Mouse (Mus musculus): ENCODE results near the gene St3gal5.

St3gal5 gene

DNA sequence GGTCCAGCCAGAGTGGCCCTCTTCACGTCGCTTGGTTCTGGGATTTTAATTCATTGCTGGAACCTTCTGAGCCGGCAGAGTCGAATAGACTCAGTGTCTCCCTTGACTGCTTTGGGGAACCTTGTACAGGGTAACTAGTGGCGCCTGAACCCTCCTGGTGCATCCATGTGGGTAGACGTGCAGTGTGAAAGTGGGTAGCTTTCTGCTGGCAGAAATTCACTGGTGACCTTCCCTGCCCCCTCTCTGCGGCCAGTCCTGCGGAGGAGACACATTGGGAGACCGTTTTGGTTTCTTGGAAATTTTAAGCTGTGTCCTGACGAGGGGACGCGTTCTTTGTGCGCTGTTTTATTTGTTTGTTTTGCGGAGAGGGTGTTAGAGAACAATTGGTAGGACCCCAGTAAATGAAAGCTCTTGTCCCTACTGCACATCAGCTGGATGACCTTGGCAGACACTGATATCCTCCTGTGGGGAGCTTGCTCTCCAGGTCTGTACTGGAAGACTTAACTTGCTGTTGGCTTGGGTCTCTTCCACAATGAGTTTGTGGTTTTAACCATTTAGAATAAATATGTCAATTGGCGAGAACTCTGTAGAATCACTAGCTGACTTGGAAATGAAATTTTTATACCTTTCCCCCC, 746 bp downstream of the St3gal5 start:
- DNase-seq, result no peak

DNA sequence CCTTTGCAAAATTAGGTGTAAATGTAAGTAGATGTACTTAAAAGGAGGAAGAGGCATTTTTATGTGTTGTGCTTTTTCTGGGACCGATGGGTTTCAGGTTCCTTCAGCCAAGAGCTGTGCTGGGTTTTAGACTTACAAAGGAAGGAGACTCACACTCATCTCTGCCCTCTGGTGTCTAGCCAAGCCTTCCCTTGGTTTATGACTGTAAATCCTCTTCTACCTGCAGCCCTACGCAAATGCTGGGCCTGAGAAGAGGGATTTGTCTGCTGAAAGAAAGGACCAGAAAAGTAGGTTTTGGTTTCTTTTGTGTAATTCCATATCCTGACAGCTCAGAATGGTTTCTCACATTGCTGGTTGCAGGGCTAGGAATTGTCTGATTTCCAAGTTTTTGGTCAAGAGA, 1.3 kb downstream of the St3gal5 start:
- DNase-seq, result no peak

DNA sequence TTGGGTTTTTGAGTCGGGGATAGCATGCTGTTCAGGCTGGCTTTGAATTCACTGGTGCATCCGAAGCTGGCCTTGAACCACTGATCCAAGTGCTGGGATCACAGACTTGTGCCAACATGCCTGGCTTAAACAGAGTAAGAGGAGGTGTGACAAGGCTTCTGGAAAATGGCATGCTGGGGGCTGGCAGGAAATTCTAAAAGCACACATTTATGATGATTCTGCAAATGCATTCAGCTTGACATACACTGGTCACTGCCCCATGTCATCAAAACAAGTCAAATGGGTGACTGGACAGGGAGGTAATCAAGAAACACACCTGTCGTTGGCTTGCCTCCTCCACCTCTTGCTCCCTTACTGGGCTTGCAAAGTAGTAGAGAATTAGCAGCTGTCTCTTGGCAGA, 1.9 kb downstream of the St3gal5 start:
- DNase-seq, result no peak

DNA sequence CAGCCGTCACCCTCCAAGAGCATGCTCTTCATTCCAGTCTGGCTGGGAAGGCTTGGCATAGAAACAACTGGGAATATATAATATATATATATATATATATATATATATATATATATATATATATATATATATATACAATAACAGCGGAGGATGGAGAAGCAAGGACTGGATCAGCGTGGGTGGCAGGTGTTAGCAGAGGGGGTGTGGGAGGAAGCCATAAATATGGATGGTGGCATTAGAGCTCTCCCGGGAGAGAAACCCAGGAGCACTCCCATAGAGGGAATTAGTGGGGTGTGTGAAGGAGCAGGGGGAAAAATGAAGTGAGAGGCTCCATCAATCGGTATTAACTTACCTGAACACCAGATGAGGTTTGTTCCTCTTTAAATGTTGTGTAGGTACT, 2.8 kb downstream of the St3gal5 start:
- DNase-seq, result no peak

DNA sequence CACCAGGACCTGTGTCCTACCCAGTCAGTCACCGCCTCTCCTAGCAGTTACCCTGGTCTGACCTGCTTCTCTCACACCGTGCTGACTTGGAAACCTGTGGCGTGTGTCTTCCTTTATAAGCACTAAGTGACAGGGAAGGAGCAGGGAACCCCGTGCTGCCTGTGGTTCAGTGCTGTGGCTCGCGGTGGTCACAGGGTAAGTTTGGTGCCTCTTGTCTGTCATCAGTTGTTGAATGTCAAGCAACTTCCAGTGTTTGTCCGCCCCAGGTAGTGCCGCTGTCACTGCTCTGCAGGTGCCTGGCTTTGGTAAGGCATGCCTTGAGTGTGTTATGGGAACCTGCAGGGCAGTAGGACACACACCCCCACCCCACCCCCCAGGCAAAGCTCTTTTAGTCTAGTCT, 3.5 kb downstream of the St3gal5 start:
- DNase-seq, result no peak

DNA sequence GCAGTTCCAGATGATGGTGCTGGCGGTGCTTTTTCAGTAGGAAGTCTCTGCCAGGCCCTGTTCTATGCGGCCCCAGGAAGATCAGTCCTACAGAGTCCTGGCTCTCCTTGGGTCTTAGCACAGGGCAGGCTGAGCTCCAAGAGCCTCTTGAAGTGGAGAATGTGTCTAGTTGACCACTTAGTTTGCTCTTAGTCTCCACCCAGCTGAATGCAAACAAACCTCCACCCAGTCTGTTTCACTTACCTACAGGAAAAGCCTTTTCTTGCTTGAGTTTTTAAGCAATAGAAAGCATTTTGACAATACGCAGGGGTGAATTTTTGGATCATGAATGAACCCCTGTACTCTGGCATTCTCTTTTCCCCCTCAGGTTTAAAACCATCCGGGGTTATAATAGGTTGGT, 4.0 kb downstream of the St3gal5 start:
- DNase-seq, result no peak

DNA sequence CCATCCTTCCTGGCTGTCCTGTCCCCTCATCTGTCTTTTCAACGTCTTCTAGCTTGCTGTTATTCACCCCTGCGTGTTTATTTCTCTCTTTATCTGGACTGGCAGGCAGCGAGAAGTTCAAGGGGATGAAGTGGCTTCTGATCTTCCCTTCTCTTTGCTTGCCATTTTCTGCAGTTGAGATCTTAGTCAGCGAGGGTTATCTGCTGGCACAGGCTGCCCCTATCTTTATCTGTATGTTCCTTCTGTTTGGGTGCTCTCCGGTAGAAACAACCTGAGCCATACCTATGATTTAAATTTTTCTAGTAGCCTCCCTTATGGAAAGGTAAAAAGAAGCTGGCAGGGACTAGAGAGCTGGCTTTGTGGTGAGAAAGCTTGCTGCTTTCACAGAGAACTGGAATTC, 4.7 kb downstream of the St3gal5 start:
- no peak for DNase-seq

DNA sequence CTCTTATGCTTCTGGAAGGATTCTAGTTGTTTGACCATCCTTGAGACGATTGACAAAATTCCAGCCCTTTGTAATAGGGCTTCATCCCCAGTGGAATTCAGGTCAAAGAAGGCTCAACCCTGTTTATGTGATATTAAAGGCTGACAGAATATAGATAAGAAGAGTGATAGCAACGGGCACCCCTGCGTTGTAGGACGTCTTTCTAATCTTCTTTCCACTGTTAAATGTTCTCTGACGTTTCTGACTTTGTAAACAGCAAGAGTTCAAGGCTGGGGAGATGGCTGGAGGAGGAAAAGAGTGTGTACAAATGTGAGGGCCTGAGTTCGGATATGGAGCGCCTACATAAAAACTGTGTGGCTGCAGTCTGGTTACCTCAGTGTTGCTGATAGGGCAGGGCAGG, 7.1 kb downstream of the St3gal5 start:
- no peak for DNase-seq

DNA sequence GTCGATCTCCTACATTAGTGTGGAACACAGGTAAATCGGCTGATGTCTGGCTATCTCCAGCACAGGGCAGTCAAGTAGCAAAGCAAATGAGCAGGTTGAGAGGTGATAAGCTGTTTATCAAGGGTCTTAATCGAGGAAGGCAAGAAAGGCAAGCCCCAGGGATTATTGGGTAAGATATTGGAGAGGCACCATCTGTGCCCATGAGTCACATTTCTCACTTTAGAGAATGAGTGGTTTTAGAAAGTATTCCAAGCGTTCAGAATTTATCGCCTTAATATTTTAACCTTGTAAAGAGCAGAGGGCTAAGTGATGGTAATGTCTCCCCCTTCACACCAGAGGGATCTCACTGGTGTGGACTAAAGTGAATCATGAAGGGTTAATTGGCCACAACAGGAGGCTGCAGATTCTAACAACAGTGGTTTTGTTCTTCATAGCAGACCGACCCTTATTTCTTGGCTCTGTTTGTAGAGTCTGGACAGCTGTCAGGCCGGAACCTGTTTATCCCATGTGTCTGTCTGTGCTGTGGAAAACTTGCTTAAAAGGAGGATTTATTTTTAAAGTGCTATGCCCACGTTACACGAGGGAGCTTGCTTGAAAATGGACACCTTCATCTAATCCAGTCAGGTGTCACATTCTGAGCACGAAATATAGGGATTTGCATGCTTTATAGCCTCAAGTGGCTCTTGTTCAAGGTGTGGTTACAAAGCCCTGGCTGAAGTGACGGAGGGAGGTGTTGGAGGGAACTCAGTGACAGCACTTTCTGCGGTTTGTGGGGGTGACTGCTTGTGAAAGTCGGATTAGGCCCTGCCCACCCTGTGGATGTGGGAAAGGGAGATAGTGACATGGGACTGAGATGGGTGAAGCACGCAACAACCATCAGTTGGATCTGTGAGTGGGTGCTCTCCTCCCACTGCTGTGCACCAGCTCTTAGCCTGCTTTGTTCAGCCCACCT, 11.8 kb downstream of the St3gal5 start:
- DNase-seq, result peak; percentile 35

DNA sequence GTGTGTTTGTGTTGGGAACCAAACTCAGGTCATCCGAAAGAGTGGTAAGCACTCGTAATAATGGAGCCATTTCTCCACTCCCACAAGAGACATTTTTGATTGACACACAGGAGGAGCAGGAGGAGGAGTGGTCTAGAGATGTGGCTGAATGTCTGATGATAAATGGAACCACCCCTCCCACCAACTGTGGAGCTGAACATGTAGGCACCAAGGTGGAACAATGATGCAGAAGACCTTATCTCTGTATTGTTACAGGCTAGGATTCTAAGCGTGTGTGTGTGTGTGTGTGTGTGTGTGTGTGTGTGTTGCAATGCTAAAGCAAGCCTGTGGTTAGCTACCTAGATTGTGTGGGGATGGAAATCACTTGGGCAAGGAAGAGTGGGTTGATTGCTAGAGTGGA, 13.2 kb downstream of the St3gal5 start:
- no peak for DNase-seq

DNA sequence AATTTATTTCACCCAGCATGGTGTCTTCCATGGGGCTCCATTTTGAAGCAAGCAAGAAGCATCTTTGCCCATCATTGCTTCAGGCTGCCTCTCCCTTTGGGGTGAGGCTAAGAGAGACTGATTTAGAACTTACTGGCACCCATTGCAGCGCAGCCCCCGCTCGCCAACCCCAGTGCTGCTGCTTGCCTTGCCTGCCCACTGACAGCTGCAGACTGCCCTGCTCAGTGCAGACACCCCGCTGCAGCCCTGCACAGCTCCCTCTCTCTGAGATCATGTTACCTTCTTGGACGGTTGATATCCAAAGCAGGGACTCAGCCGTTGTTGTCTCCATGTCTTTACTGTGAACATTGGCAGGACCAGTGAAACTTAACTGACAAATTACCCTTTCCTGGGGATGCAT, 15.2 kb downstream of the St3gal5 start:
- DNase-seq, result peak; percentile 31

DNA sequence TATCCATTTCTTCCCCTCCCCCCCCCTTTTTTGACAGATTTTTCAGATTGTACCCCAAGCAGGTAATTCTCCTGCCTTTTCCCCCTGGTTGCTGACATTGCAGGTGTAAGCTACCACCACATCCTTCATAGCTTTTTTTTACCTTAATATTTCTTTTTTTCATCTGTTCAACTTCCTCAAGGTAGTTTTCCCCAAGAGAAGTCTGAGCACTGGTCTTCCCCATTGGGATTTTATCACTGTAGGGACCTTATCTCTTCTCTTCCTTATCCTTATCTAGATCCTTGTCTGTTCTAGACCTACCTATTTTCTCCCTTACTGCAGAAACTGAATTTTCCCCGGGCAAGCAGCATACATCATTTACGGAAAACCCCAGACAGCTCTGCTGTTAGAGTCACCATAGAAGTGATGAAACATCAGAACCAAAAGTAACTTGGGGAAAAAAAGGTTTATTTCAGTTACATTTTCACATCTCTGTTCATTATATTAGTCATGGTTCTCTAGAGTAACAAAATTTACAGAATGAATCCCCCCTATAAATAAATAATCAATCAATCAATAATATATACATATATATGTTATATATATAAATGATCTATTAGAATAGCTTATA, 15.8 kb downstream of the St3gal5 start:
- DNase-seq, result no peak

DNA sequence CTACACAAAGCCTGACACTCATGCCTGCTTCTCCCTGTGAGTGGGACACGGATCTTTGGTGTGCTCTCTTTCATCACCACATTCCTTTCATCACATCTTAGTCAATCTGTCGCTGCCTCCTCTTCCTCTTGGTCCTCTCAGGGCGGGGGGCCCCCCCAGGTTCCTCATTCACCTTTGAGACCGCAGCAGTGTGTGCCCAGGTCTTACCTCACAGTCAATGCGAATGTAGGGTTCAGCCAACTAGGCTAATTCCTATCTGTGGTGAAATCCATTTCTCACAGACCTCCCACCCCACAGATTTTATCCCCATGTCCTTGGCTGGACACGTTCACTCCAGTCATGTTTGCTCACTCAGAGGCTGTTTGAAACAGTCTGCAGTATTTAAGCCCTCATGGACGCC, 17.5 kb downstream of the St3gal5 start:
- no peak for DNase-seq

DNA sequence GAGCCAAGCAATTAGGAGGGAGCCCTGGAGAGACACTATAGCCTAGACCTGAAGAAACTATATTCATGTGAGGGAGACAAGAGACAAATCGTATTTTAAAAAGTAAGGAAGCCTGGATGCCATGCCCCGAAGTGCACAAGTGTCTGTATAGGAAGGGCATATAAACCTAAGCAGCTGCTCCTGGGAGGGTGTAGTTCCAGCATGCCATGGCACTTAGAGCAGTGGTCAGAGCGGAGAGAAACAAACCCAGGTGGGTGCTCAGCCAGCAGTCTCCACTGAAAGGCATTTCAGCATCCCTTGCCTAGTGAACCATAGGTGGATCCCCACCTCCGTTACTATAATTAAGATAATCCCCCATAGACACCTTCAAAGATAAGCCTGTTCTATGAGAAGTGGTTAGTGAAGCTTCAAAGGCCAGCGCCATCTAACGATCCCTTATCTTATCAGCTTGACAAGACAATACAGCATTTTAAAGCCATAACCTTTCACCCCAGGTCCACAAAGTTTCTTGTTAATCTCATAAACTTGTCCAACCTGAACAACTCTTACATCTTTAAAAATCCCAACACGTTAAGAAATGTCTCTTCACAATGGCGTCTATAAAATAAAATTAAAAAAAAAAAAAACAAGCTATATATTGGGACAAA, 20.1 kb downstream of the St3gal5 start:
- no peak for DNase-seq

DNA sequence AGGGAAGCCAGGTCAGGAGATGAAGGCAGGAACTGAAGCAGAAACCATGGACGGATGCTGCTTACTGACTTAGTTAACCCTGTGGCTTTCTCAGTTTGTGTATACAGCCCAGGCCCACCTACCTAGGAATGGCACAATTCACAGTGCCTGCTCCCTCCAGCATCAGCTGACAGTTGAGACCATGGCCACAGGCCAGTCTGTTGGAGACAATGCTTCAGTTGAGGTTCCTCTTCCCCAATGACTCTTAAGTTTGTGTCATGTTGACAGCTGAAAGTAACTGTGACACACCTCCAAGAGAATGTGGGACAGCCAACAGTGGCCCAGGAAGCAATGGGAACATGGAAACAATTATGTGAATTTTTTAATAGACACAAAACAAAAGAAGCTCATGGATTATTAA, 22.5 kb downstream of the St3gal5 start:
- no peak for DNase-seq

DNA sequence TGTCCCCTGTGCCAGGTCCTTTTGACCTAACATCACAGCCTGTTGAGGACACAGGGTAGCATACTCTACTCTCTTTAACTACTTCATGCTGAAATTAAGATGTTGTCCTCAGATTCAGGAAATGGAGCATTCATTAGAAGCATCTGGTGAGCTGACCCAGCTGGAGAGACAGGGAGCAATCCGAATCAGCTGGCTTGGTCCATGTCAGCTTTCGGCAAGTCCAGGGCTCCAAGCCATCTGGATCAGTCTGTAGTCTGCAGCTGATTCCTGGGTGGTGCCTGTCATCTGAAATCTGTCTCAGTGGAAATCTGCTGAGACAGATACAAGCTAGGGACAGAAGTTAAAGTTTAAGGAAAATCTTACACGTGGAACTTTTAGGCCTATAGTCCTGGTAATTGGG, 23.9 kb downstream of the St3gal5 start:
- DNase-seq, result no peak

DNA sequence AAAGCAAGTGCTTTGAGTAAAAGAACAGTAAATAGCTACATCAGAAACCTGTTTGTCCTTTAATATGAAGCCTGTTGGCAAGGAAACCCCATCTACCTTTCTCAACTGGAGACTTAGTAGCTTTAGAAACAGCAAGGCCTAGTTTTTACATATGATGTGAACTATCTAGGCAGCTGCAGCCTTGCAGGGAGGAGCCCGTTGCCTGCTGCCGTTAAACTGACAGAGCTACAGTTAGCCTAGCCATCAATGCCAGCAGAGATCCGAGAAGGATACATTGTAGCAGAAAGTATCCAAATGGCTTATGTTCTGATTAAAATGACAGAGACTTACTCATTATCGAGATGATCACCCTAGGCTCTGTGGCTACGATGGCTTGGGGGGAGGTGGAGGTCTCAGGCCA, 25.1 kb downstream of the St3gal5 start:
- DNase-seq, result no peak

DNA sequence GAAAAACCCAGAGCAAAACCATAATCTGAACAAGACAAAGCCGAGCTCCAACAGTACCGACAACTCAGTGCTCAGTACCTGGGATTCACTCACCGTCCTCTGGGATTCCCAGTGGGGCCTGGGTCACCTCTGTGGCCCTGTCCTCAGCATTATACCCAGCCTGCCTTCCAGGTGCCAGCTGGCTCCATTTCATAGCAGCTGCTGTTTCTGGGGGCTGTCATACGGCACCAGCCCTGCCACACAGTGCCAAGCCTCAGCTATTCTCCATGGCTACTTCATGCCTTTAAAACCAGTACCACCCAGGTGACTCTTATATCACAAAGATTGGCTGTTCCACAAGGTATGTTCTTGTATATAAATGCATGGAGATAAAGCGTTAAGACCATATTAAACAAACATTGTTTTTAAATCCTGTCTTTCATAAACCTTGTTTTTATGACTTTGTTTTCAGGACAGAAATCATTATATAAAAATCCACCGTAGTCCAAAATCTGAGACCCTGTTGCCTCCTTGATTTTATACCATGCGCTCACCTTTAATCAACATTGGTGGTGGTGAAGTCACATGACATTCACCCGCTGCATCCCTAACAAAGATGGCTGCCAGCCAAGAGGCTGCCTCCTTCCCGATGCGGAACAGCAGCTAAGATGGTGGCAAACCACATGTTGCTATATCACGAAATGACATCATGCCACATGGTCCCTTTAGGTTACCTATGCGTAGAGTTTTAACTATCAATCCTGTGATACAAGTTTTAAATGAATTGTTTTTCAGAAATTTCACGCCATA, 27.1 kb downstream of the St3gal5 start:
- no peak for DNase-seq

DNA sequence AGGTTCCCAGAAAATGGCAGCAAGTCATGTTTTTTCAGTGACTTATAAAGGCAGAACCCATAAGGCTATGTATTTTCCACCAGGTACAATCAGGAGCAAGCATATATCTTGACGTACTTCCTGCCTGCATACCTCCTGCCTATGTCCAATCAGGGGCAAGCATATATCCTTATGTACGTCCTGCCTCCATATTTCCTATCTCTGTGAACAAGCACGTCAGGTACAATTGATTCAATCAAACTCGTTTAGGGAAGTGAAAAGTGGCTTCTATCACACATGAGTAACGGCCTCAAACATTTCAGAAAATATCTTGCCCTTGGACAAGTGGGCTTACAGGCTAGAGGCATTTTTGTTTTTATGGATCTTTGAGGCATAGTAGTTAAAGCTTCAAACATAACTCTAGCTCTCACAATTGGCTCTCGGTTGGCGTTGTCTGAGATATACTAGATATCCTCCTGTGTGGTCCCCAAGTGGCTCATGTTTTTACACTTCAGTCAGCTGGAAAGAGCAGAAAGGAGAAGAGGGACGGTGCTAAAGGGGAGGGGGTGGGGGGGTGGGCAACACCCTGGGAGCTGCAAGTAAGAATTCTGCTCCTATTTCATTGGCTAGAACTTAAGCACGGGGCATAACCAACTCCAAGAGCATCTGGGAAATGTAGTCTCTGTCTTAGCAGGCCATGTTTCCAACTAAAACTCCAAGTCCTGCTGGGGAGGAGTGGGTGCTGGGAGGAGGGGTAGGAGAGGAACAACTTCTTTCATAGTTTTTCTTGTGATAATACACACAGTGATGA, 28.9 kb downstream of the St3gal5 start:
- DNase-seq, result no peak

DNA sequence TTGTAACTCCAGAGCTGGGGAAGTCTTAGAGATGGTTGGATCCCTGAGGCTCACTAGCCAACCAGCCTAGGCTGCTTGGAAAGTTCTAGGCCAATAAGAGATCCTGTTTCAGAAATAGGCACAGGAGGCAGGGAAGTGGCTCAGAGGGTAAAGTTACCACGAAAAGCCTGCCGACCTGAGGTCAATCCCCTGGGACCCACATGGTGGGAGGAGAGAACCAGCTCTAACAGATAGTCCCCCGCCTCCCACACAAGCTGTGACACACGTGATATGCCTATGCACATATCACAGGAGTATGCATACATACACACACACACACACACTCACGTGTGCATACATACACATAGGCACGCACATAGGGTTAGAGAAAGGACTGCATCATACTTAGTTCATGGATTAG, 32.7 kb downstream of the St3gal5 start:
- no peak for DNase-seq

DNA sequence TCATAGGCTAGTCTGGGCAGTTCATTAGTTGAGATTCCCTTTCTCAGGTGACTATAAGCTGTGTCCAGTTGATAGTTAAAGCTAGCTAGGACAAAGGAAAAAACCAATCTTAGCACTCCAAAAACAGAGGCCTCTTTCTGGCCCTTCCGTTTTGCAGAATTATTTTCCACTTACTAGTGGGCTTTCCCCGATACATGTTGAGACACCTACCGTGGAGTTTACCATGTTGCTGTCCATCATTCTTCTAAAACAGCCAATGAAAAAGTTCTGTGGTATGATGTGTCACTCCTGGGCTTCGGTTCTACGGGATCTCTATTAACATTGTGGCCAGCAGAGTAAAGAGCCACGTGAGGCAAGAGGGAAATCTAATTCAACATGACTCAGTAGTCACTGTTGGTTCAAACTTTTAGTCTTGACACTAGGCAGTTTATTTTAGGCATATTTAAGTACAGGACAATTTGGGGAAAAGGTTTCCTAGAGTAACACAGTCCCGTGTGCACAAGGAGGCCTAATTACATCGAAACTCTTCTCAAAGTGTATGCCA, 35.4 kb downstream of the St3gal5 start:
- no peak for DNase-seq

Data from layer of hippocampus, adult 9-11 months (tissue).